Mouse (Mus musculus): ENCODE data around the gene Gbf1. TPM values are rescaled to one million over a fixed set of nuclear protein-coding genes. Genes with fewer than 3 reads are reported as not detected.

Gene Gbf1
- polyA plus RNA-seq, 1 experiment from 2014 or later: 43.0 TPM

- 48% methylated on average over 5 of the region's 5 CpGs for WGBS
- Histone ChIP-seq H3K36me3 (ENCODE audit: insufficient read depth, low read length) (0 out of 2 replicates have a peak, but pooled peaks cover under 1% of the 10 kb centered on the region), H3K4me2 (replicated peaks; ENCODE audit: low read depth, low read length) (no peak overlapping the region), H3K27me3 (ENCODE audit: insufficient read depth, low read length) (no peaks in the 10 kb centered on the region), H3K9ac (replicated peaks; ENCODE audit: low read length) (no peak overlapping the region), H3K9me3 (ENCODE audit: low read length) (no peaks in the 10 kb centered on the region), H3K27ac (ENCODE audit: low read length) (no peak overlapping the region), H3K4me3 (ENCODE audit: low read length) (no peak overlapping the region), H3K4me1 (ENCODE audit: insufficient read depth, low read length) (no peaks in the 10 kb centered on the region)
- no peak for ATAC-seq (ENCODE audit: low FRiP score, low TSS enrichment)
Measured at GRCm38 (mm10) chr19:46177046-46177445, 24.7 kb downstream of the Gbf1 start.

- no peak overlapping the region for H3K4me3 ChIP-seq (ENCODE audit: low read length)
- H3K27me3 ChIP-seq (ENCODE audit: insufficient read depth, low read length): no peaks in the 10 kb centered on the region
- ATAC-seq (ENCODE audit: low FRiP score, low TSS enrichment): no peak
- no peak overlapping the region for H3K27ac ChIP-seq (ENCODE audit: low read length)
- no peaks in the 10 kb centered on the region for H3K4me1 ChIP-seq (ENCODE audit: insufficient read depth, low read length)
- H3K36me3 ChIP-seq (ENCODE audit: insufficient read depth, low read length): peaks cover 5% of the 10 kb centered on the region; the same call in 1 of the 2 replicates
- no peak overlapping the region for H3K4me2 ChIP-seq (replicated peaks; ENCODE audit: low read depth, low read length)
- H3K9me3 ChIP-seq (ENCODE audit: low read length): no peaks in the 10 kb centered on the region
- 91% methylated on average over 2 of the region's 2 CpGs for WGBS
- no peak overlapping the region for H3K9ac ChIP-seq (replicated peaks; ENCODE audit: low read length)
Measured at GRCm38 (mm10) chr19:46180274-46180673, 28.0 kb downstream of the Gbf1 start.

- no peaks in the 10 kb centered on the region; the same call in 1 of the 2 replicates for H3K4me1 ChIP-seq (ENCODE audit: insufficient read depth, low read length)
- H3K9me3 ChIP-seq (ENCODE audit: low read length): no peaks in the 10 kb centered on the region
- no peaks in the 10 kb centered on the region for H3K27me3 ChIP-seq (ENCODE audit: insufficient read depth, low read length)
- 95% methylated on average over 3 of the region's 3 CpGs for WGBS
- peaks cover 5% of the 10 kb centered on the region; the same call in 1 of the 2 replicates for H3K36me3 ChIP-seq (ENCODE audit: insufficient read depth, low read length)
- H3K9ac ChIP-seq (replicated peaks; ENCODE audit: low read length): no peak overlapping the region
- no peak overlapping the region for H3K4me3 ChIP-seq (ENCODE audit: low read length)
- ATAC-seq (ENCODE audit: low FRiP score, low TSS enrichment): no peak
- H3K27ac ChIP-seq (ENCODE audit: low read length): no peak overlapping the region
- H3K4me2 ChIP-seq (replicated peaks; ENCODE audit: low read depth, low read length): no peak overlapping the region
Measured at GRCm38 (mm10) chr19:46182241-46182640, 29.9 kb downstream of the Gbf1 start.

- Histone ChIP-seq H3K4me1 (ENCODE audit: insufficient read depth, low read length) (no peaks in the 10 kb centered on the region; the same call in 1 of the 2 replicates), H3K4me3 (ENCODE audit: low read length) (no peak overlapping the region), H3K4me2 (replicated peaks; ENCODE audit: low read depth, low read length) (no peak overlapping the region), H3K27ac (ENCODE audit: low read length) (no peak overlapping the region), H3K36me3 (ENCODE audit: insufficient read depth, low read length) (peaks cover 5% of the 10 kb centered on the region; the same call in 1 of the 2 replicates), H3K27me3 (ENCODE audit: insufficient read depth, low read length) (no peaks in the 10 kb centered on the region), H3K9me3 (ENCODE audit: low read length) (no peaks in the 10 kb centered on the region), H3K9ac (replicated peaks; ENCODE audit: low read length) (no peak overlapping the region)
- WGBS: 25% methylated on average over 3 of the region's 3 CpGs
- no peak for ATAC-seq (ENCODE audit: low FRiP score, low TSS enrichment)
Measured at GRCm38 (mm10) chr19:46186611-46187010, 34.3 kb downstream of the Gbf1 start.

GRCm38 (mm10) chr19:46187203-46187602 is 34.9 kb downstream of the Gbf1 start:
- ATAC-seq (ENCODE audit: low FRiP score, low TSS enrichment): no peak
- no peaks in the 10 kb centered on the region; the same call in 1 of the 2 replicates for H3K4me1 ChIP-seq (ENCODE audit: insufficient read depth, low read length)
- H3K9ac ChIP-seq (replicated peaks; ENCODE audit: low read length): no peak overlapping the region
- H3K27ac ChIP-seq (ENCODE audit: low read length): no peak overlapping the region
- H3K27me3 ChIP-seq (ENCODE audit: insufficient read depth, low read length): no peaks in the 10 kb centered on the region
- H3K4me3 ChIP-seq (ENCODE audit: low read length): no peak overlapping the region
- no peak overlapping the region for H3K4me2 ChIP-seq (replicated peaks; ENCODE audit: low read depth, low read length)
- WGBS: 59% methylated on average over 2 of the region's 2 CpGs
- peaks cover 4% of the 10 kb centered on the region; the same call in 1 of the 2 replicates for H3K36me3 ChIP-seq (ENCODE audit: insufficient read depth, low read length)
- no peaks in the 10 kb centered on the region for H3K9me3 ChIP-seq (ENCODE audit: low read length)

GRCm38 (mm10) chr19:46198293-46198692 is 46.0 kb downstream of the Gbf1 start:
- Histone ChIP-seq H3K4me3 (ENCODE audit: low read length) (no peak overlapping the region), H3K27ac (ENCODE audit: low read length) (no peak overlapping the region), H3K27me3 (ENCODE audit: insufficient read depth, low read length) (no peaks in the 10 kb centered on the region), H3K9ac (replicated peaks; ENCODE audit: low read length) (no peak overlapping the region), H3K36me3 (ENCODE audit: insufficient read depth, low read length) (no peaks in the 10 kb centered on the region), H3K9me3 (ENCODE audit: low read length) (no peaks in the 10 kb centered on the region), H3K4me2 (replicated peaks; ENCODE audit: low read depth, low read length) (no peak overlapping the region), H3K4me1 (ENCODE audit: insufficient read depth, low read length) (no peaks in the 10 kb centered on the region)
- WGBS: 89% methylated on average over 3 of the region's 3 CpGs
- no peak for ATAC-seq (ENCODE audit: low FRiP score, low TSS enrichment)

GRCm38 (mm10) chr19:46198891-46199290 is 46.6 kb downstream of the Gbf1 start:
- 90% methylated on average over 5 of the region's 5 CpGs for WGBS
- no peaks in the 10 kb centered on the region for H3K27me3 ChIP-seq (ENCODE audit: insufficient read depth, low read length)
- no peak overlapping the region for H3K4me2 ChIP-seq (replicated peaks; ENCODE audit: low read depth, low read length)
- no peaks in the 10 kb centered on the region for H3K36me3 ChIP-seq (ENCODE audit: insufficient read depth, low read length)
- H3K9me3 ChIP-seq (ENCODE audit: low read length): no peaks in the 10 kb centered on the region
- no peak overlapping the region for H3K27ac ChIP-seq (ENCODE audit: low read length)
- H3K4me1 ChIP-seq (ENCODE audit: insufficient read depth, low read length): no peaks in the 10 kb centered on the region
- no peak for ATAC-seq (ENCODE audit: low FRiP score, low TSS enrichment)
- H3K4me3 ChIP-seq (ENCODE audit: low read length): no peak overlapping the region
- H3K9ac ChIP-seq (replicated peaks; ENCODE audit: low read length): no peak overlapping the region

- no peak overlapping the region for H3K9ac ChIP-seq (replicated peaks; ENCODE audit: low read length)
- no peaks in the 10 kb centered on the region for H3K27me3 ChIP-seq (ENCODE audit: insufficient read depth, low read length)
- H3K4me3 ChIP-seq (ENCODE audit: low read length): no peak overlapping the region
- H3K36me3 ChIP-seq (ENCODE audit: insufficient read depth, low read length): no peaks in the 10 kb centered on the region
- H3K27ac ChIP-seq (ENCODE audit: low read length): no peak overlapping the region
- ATAC-seq (ENCODE audit: low FRiP score, low TSS enrichment): no peak
- H3K4me1 ChIP-seq (ENCODE audit: insufficient read depth, low read length): no peaks in the 10 kb centered on the region
- 93% methylated on average over 6 of the region's 6 CpGs for WGBS
- no peak overlapping the region for H3K4me2 ChIP-seq (replicated peaks; ENCODE audit: low read depth, low read length)
- H3K9me3 ChIP-seq (ENCODE audit: low read length): no peaks in the 10 kb centered on the region
Measured at GRCm38 (mm10) chr19:46204166-46204565, 51.9 kb downstream of the Gbf1 start.

- Histone ChIP-seq H3K4me1 (ENCODE audit: insufficient read depth, low read length) (no peaks in the 10 kb centered on the region), H3K9me3 (ENCODE audit: low read length) (no peaks in the 10 kb centered on the region), H3K36me3 (ENCODE audit: insufficient read depth, low read length) (no peaks in the 10 kb centered on the region), H3K27me3 (ENCODE audit: insufficient read depth, low read length) (no peaks in the 10 kb centered on the region), H3K9ac (replicated peaks; ENCODE audit: low read length) (no peak overlapping the region), H3K4me3 (ENCODE audit: low read length) (no peak overlapping the region), H3K27ac (ENCODE audit: low read length) (no peak overlapping the region), H3K4me2 (replicated peaks; ENCODE audit: low read depth, low read length) (no peak overlapping the region)
- whole genome bisulfite sequencing: 97% methylated on average over 6 of the region's 6 CpGs
- ATAC-seq (ENCODE audit: low FRiP score, low TSS enrichment): no peak
Measured at GRCm38 (mm10) chr19:46205680-46206079, 53.4 kb downstream of the Gbf1 start.

- no peaks in the 10 kb centered on the region for H3K36me3 ChIP-seq (ENCODE audit: insufficient read depth, low read length)
- H3K4me3 ChIP-seq (ENCODE audit: low read length): no peak overlapping the region
- no peak for ATAC-seq (ENCODE audit: low FRiP score, low TSS enrichment)
- no peaks in the 10 kb centered on the region for H3K27me3 ChIP-seq (ENCODE audit: insufficient read depth, low read length)
- no peaks in the 10 kb centered on the region for H3K9me3 ChIP-seq (ENCODE audit: low read length)
- H3K4me1 ChIP-seq (ENCODE audit: insufficient read depth, low read length): peaks cover 13% of the 10 kb centered on the region
- no peak overlapping the region for H3K4me2 ChIP-seq (replicated peaks; ENCODE audit: low read depth, low read length)
- H3K27ac ChIP-seq (ENCODE audit: low read length): no peak overlapping the region
- H3K9ac ChIP-seq (replicated peaks; ENCODE audit: low read length): no peak overlapping the region
Measured at GRCm38 (mm10) chr19:46210951-46211350, 58.6 kb downstream of the Gbf1 start.
